Comparison of ENCODE assay signal across 8 mouse cellular contexts in genomic region chr3:88939749-88940148, GRCm38 (mm10). TPM values are rescaled to one million over a fixed set of nuclear protein-coding genes. Genes with fewer than 3 reads are reported as not detected.
DNase-seq lines count a peak whose midpoint lies in the region; ATAC-seq and TF ChIP-seq lines count a peak whose summit lies in the region.
"Had no signal": no experiment of that assay in that cellular context is flagged by ENCODE, and none has a peak within 500 bp of the region (broad histone marks: within the 10 kb centered on the region; RNA-seq: fewer than 3 reads in every experiment).

No protein-coding gene starts in this region.

- peaks cover 4% of the 10 kb centered on the region; the same call in 1 of the 2 replicates for H3K4me1 ChIP-seq in kidney, adult 2 months (ENCODE audit: control insufficient read depth, insufficient read depth, low read length)
- no peaks in the 10 kb centered on the region; the same call in 1 of the 2 replicates for H3K4me1 ChIP-seq in kidney, embryonic 16.5 days (ENCODE audit: insufficient read depth, low read length)
- H3K4me1 ChIP-seq: midbrain, embryonic 12.5 days had no signal

- TF ChIP-seq POLR2A in kidney, adult 2 months (IDR thresholded peaks at IDR 0.05; ENCODE audit: low read depth, low read length) = no peak

- CTCF ChIA-PET in Patski (lab: Charles Lee) = interaction anchor here (0.7 to 2.0 kb wide), 26 partner anchors 9 to 263 kb away, joined by 3 to 8 read pairs (median 3); no protein-coding TSS in a partner anchor

- in situ Hi-C loops in Patski (cut with MboI; ENCODE audit: low pct_unique_long_range_greater_than_20kb) = loop anchor here (5.0 to 10.0 kb wide), 2 partner anchors 88 to 255 kb away; no protein-coding TSS in a partner anchor

- ATAC-seq in kidney, embryonic 16.5 days (ENCODE audit: low FRiP score, low TSS enrichment) = no peak
- ATAC-seq in Patski = peak; percentile 18

- 0 out of 2 replicates have a peak, but pooled peaks have one; percentile 29 for TF ChIP-seq CTCF in kidney, adult 2 months (conservative IDR thresholded peaks at IDR 0.05; ENCODE audit: insufficient read depth, insufficient read length, low read depth, low read length)
- TF ChIP-seq CTCF in Patski (IDR thresholded peaks at IDR 0.05) = peak; percentile 90

- no peak overlapping the region for H3K9ac ChIP-seq in kidney, embryonic 16.5 days (replicated peaks; ENCODE audit: low read length)
- H3K9ac ChIP-seq: midbrain, embryonic 12.5 days had no signal

- POLR2A ChIA-PET in Patski (lab: Charles Lee) = no interaction called here

- no peaks in the 10 kb centered on the region for H3K9me3 ChIP-seq in kidney, embryonic 16.5 days (ENCODE audit: low read length)
- H3K9me3 ChIP-seq: midbrain, embryonic 12.5 days had no signal

- no peak overlapping the region for H3K4me3 ChIP-seq in kidney, adult 2 months (ENCODE audit: insufficient read depth, low read depth, low read length)
- H3K4me3 ChIP-seq in kidney, embryonic 16.5 days (ENCODE audit: low read length) = no peak overlapping the region
- H3K4me3 ChIP-seq: midbrain, embryonic 12.5 days had no signal

- H3K27me3 ChIP-seq in kidney, adult 2 months (replicated peaks; ENCODE audit: control insufficient read depth, insufficient read depth, low read length) = no peaks in the 10 kb centered on the region
- H3K27me3 ChIP-seq in kidney, embryonic 16.5 days (ENCODE audit: insufficient read depth, low read length) = no peaks in the 10 kb centered on the region
- H3K27me3 ChIP-seq in Patski = no peaks in the 10 kb centered on the region
- H3K27me3 ChIP-seq: midbrain, embryonic 12.5 days had no signal

- WGBS in kidney, adult 2 months = 56% methylated on average over 3 of the region's 3 CpGs
- WGBS in kidney, embryonic 16.5 days = 71% methylated on average over 3 of the region's 3 CpGs

- H3K36me3 ChIP-seq in kidney, adult 2 months (ENCODE audit: control insufficient read depth, insufficient read depth, low read length) = no peaks in the 10 kb centered on the region
- H3K36me3 ChIP-seq in kidney, embryonic 16.5 days (ENCODE audit: insufficient read depth, low read length) = peaks cover 33% of the 10 kb centered on the region

- DNase-seq in kidney, adult 2 months = peak; percentile 65
- DNase-seq in CD4-positive helper T cell, adult 2 months (ENCODE audit: low read depth, low spot score) = peak; percentile 77
- DNase-seq in Patski (ENCODE audit: low read depth, low spot score) = peak; percentile 41
- DNase-seq in forelimb bud, embryonic 11.5 days (ENCODE audit: low read depth, low spot score) = peak; percentile 65
- peak; percentile 46 for DNase-seq in retina, postnatal 7 days (ENCODE audit: low read depth, low spot score)
- DNase-seq in adrenal gland, adult 8-10 months = no peak

- no peak overlapping the region for H3K27ac ChIP-seq in kidney, adult 2 months (ENCODE audit: insufficient read depth, low read depth, low read length)
- H3K27ac ChIP-seq in kidney, embryonic 16.5 days (ENCODE audit: low read length) = no peak overlapping the region
- H3K27ac ChIP-seq: midbrain, embryonic 12.5 days had no signal

- no peak overlapping the region for H3K4me2 ChIP-seq in kidney, embryonic 16.5 days (replicated peaks; ENCODE audit: low read depth, low read length)
- H3K4me2 ChIP-seq: midbrain, embryonic 12.5 days had no signal

RNA-seq across cellular contexts. Expression of gene Ash1l, which starts 10.7 kb away (rescaled TPM):
- 7.8 and 8.9 TPM in 2 replicates for polyA plus RNA-seq in kidney, adult 2 months (2012; rRNA removed)
- 16.6 and 22.1 TPM in 2 replicates for polyA plus RNA-seq in kidney, embryonic 16.5 days (2015; fragmentation: Nextera tagmentation; extraction: Ambion mirVana)
- 38.4 TPM for polyA plus RNA-seq in Patski (2021)
- 10 to 100 TPM; 44.9 to 78.1 (median 58.6) TPM for total RNA-seq in adrenal gland, adult 8-10 months (2022)

RNA-seq across cellular contexts. Expression of gene Dap3, which starts 11.2 kb away (rescaled TPM):
- 57.0 and 78.0 TPM in 2 replicates for polyA plus RNA-seq in kidney, adult 2 months (2012; rRNA removed)
- 161 and 163 TPM in 2 replicates for polyA plus RNA-seq in kidney, embryonic 16.5 days (2015; fragmentation: Nextera tagmentation; extraction: Ambion mirVana)
- 160 TPM for polyA plus RNA-seq in Patski (2021)
- total RNA-seq in adrenal gland, adult 8-10 months (2022) = 100 to 1,000 TPM; 128 to 166 (median 148) TPM

RNA-seq across cellular contexts. Expression of gene Msto1, which starts 25.9 kb away (rescaled TPM):
- 35.9 and 41.1 TPM in 2 replicates for polyA plus RNA-seq in kidney, adult 2 months (2012; rRNA removed)
- 61.9 and 69.8 TPM in 2 replicates for polyA plus RNA-seq in kidney, embryonic 16.5 days (2015; fragmentation: Nextera tagmentation; extraction: Ambion mirVana)
- polyA plus RNA-seq in Patski (2021) = 90.3 TPM
- 10 to 100 TPM; 19.9 to 27.9 (median 24.7) TPM for total RNA-seq in adrenal gland, adult 8-10 months (2022)
